Mouse (Mus musculus) gastrocnemius, postnatal 14 days (tissue): ENCODE measurements around the gene Rassf3. TPM values are rescaled to one million over a fixed set of nuclear protein-coding genes. Genes with fewer than 3 reads are reported as not detected.
A peak's percentile ranks its signal among the peaks of the same experiment; 100 is the strongest.

Experiments used
- DNase-seq: peaks from one replicate; pipeline ENCODE4 v3.0.0; 2021; ENCODE audit warnings: mixed read lengths
- intact Hi-C: fragments of 180-260 bp; cut with DNase I; formaldehyde crosslinking; loops from one replicate; pipeline ENCODE4 v1.15.1; 2025; ENCODE audit warnings: low total_unique reads
- total RNA-seq, 2 experiments: library from RNA; stranded (reverse); gene quantifications; 2 replicates each; pipeline ENCODE4 v1.2.3; 2021

The Rassf3 gene
- total RNA-seq, 2 experiments from 2014 or later: 40.2 to 42.2 TPM

DNA sequence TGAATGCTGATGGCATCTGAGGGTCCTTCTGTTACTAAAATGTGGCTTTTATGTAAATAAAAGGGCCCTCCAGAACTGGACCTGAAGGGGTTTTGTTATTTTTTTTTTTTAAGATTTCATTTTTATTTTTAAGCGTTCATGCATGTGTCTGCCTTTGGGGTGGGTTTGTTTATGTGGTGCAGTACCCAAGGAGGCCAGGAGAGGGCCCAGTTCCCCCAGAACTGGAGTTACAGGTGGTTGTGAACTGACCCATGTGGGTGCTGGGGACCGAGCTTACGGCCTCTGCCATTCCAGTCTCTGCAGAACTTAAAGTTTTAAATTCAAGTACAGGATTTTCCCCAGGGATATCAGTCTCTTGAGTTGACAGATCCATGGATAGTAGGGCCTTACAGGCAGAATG, 96.8 kb downstream of the Rassf3 start:
- no peak for DNase-seq
- intact Hi-C loops: no loop called here

DNA sequence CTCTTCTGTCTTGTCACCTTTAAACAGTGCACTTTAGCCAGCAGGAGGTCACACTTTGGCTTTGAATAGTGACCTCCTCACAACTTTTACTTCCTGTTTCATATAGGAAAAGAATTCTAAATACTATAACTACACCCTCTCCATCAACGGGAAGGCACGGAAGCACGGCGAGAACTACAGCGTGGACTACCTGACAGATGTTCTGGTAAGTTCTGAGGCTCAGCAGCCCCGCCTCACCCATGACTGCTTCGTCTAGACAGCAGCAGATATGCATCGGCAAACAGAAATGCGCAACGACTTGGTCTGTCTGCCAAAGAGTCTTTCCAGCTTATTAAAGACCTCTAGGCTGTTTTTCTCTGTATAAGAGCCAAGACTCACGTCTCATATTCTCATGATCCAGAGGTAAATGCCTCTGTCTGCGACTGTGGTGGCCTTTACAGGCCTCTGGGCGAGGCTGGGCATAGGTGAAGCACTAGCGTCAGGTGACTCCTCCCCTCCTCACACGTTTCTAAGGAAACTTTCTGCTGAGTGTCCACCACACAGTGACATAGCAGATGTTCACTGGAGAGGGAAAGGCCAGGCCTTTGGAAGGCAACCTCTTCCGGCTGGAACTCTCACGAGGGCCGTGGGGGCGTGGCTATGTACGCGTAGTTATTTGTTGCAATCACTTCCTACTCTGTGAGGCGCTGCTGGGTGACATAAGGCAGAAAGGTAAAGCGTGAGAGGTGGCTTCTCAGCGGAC, 99.4 kb downstream of the Rassf3 start:
- peak; percentile 1 for DNase-seq
- intact Hi-C loops: no loop called here

DNA sequence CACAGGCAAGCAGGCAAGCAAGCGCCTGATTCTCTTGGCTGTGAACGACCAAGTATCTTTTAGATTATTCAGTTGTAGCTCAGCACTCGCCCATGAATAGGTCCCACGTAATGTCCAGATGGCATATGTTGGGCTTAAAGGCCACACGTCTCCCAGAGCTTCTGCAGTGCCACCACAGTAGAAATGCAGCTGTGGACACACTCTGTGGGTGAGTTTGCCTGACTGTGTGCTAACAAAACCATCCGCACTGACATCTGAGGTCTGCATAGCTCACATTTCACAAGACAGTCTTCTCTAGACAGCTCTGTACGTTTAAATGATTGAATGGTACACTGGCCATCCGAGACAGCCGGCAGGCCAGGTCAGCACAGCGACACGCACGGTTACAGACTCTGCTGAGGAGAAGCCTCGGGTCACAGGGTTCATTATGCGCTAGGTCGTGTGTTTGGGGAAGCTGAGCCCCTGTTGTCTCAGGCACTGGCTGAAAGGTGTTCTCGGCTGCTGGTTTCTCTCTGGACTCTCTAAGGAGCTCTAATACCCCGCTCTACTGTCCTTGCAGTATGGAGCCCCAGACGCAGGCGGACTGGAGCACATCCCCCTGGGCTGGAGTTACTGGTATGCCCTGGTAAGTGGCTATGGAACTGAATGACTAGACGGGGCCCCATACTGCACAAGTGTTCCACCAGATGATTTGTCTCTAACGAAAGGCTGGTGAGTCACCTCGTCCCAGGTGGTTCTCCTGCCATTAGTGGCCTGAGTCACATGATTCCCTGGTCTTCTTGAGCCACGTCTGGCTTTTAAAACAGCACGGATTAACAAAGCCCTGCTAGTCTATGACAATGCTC, 100.3 kb downstream of the Rassf3 start:
- intact Hi-C loops: no loop called here
- peak; percentile 1 for DNase-seq

DNA sequence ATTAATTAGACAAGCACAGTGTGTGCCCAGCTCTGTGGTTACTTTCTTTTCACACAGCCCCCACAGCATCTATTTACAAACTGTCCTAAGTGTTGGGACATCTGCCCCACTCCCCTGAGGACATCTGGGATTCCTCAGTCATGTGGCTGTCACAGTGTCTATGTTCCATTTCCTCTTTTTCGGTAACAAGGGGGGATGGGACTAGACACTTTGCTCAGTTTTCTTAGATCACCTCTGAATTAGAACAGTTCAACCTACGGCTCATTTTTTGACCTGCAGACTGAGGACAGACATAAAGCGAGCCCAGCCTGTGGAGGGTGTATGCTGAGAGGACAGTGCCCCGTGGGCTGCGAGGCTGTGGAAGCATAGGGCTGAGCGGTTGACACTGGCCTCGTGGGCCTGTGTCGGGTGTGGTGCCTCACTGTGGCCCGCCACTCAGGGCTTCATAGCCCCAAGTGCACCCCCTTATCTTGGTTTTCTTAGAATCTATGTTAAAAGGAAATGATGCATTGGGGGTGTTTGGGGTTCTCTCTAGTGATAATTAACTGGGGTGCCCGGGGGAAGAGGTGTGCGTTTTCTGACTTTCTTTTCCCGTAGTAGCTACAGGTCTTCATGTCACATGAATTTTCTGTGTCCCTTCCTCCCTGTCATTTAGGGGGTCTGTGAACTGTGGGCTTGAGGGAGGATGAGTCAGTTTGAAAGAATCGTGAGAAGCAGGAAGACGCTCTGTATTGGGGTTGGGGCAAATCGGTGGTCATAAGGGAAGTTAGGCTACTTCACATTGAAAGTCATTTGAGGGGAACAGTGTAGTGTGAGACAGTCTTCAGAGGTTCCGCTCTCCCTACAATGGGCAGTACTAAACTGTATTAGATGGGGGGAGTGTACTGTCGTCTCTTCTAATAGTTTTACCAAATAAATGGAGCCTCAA, 101.2 kb downstream of the Rassf3 start:
- intact Hi-C loops: no loop called here
- peak; percentile 4 for DNase-seq

DNA sequence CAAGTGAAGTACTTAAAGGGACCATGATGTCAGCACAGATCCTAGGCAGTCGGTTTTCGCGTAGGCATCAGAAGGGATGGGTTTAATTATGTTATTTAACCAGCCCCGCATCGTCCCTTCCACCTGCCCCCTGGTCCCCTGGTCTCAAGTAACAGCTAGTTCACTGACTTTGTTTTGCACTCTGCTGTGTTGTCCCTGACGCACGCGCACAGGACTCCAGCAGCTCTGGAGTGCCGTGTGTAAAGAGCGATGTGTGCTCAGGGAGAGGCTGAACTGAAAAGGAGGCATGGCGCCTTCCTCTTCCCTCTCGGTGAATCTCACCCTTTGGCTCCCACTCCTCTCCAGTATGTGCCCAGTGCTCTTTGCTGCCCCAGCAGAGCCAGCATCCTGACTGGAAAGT, 102.1 kb downstream of the Rassf3 start:
- intact Hi-C loops: no loop called here
- DNase-seq: peak; percentile 2

DNA sequence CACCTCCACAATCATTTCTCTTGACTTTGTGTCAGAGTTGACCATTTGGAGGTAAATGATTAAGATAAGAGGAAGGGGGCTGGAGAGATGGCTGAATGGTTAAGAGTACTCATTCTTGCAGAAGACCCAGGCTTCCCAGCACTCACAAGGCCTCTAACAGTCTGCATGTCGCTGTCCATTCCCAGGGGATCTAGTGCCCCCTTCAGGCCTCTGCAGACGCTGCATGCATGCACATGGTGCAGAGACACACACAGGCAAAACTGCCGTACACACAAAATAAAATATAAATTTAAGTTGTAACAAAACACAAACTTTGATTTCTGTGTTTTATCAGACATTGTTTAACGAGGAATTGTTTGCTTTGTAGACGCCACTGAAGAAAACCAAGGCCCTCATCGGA, 105.4 kb downstream of the Rassf3 start:
- DNase-seq: no peak
- intact Hi-C loops: no loop called here

DNA sequence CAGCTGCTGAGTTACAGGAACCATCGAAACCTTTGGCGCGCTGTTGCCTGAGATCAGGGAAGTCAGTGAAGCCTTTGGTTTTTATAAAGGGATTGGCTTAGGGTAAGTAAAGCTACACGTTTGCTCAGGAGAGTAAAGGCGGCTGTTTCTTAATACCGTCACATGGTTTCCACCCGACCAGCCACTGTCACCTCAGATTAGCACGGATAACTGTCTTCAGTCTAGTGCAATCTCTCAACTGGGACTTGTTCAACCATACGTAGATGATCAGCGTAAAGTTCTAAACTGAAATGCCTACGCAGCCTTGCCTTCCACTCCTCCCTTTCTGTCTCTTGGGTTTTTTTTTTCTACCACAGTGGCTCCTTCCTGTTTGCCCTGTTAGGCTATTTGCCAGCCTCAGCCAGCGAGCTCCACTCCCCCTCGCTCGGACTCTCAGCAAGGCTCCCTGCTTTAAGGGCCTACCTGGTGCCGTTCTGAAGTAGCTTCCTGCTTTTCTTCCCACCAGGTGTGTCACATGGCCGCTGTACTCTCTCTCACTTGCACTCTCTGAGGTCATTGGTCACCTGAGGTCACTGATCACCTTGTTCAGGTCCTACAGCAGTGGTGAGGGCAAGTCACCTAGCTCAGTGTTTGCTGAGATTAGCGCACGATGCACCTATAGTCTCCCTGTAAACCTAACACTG, 107.2 kb downstream of the Rassf3 start:
- intact Hi-C loops: no loop called here
- DNase-seq: no peak

DNA sequence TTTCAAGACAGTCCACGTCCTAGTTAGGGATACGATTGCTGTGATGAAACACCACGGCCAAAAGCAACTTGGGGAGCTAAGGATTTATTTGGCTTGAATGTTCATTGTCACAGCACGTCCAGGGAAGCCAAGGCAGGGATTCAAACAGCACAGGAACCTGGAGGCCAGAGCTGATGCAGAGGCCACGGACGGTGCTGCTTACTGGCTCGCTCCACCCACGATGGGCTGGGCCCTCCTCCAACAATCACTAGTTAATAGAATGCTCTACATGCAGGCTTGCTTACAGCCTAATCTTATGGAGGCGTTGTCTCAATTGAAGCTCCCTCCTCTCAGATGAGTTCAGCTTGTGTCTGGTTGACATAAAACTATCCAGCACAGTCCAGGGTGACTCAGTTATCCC, 108.4 kb downstream of the Rassf3 start:
- intact Hi-C loops: no loop called here

DNA sequence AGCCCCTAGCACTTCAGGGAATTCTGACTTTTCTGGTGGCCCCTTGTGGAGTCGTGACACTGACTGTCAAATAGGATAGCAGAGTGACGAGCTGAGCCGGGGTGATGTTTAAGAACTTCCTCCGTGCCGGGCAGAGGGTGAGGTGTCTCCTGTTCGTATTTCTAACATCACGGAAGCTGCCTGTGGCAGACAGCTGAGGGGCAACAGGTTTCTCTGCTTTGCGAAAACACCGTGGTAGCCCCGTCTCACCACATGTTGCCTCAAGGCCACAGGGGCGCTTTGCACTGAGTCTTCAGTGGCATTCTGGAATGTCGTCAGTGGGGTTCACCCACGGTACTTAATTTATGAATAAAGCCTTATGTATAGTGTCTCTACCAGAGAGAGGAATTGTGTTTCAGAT, 108.9 kb downstream of the Rassf3 start:
- no peak for DNase-seq
- intact Hi-C loops: no loop called here

More for the DNA sequence above, 108.4 kb downstream of the Rassf3 start:
- DNase-seq: no peak

DNA sequence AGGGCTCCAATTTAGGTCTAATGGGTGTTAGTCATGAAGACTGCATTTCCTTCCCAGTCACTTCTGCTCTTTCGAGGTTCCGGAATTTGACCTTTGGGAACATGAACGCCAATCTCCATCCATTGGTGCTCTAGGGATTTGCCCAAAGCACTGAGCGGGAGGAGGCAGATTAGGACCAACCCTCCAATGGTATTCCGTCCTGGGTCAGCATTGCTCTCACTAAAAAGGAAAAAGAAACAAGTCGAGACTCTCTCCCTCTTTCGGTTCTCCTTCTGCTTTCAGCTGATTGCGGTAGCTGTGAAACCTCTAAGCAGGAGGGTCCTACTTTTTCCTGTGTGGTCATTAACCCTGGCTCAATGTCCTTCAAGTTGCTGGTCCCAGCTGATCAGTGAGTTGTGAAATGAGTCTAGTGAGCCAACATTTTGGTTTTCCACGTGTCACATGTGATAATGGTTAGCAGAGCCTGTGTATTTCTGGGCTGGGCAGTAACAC, 110.3 kb downstream of the Rassf3 start:
- intact Hi-C loops: no loop called here
- DNase-seq: no peak

DNA sequence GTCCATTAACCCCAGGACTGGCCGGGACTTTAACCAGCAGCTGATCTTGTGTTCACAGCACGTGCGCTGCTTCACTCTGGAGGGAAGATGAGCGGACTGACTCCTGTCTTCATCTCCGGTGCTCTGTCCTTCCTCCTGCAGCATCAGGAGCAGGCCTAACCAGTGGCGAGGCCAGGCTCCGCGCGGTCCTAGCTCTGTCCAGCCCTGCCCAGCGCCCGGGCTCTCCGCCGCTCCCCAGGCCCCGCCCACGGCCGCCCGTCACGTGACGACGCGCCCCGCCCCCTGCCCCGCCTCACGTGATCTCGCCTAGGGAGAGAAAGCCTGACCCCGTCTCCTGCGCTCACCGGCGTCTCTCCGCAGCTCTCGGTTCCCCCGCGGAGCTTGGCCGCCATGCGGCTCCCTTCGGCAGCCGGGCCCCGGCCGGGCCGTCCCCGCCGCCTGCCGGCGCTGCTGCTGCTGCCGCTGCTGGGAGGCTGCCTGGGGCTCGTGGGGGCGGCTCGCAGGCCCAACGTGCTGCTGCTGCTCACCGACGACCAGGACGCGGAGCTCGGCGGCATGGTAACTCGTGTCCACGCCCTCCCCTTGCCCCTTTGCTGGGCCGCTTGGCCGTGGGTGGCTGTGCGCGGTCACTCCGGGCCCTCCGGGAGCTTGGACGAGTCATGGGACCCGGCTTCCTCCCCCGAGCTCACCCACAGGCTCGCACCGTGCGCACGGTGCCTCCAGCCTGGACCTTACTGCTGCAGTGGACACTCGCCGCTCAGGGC, 111.2 kb downstream of the Rassf3 start, which contains the start of gene Gns:
TSS of gene Gns (plus strand) at position 290 of the 764 bp plus-strand sequence.
- intact Hi-C loops: no loop called here
- peak; percentile 92 for DNase-seq

DNA sequence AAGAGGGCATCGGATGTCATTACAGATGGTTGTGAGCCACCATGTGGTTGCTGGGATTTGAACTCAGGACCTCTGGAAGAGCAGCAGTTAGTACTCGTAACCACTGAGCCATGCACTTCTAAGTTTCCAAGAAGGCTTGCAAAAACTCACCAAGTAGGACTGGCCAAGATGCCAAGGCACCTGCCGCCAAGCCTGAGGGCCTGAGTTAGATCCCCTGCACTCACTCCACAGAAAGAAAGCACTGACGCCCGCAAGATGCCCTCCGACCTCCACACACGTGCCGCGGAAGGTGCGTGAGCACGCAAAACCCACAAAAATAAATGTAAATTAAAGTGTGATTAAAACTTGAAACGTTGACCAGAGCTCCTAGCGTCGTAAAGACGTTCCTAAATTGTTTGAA, 111.8 kb downstream of the Rassf3 start:
- intact Hi-C loops: no loop called here
- no peak for DNase-seq

DNA sequence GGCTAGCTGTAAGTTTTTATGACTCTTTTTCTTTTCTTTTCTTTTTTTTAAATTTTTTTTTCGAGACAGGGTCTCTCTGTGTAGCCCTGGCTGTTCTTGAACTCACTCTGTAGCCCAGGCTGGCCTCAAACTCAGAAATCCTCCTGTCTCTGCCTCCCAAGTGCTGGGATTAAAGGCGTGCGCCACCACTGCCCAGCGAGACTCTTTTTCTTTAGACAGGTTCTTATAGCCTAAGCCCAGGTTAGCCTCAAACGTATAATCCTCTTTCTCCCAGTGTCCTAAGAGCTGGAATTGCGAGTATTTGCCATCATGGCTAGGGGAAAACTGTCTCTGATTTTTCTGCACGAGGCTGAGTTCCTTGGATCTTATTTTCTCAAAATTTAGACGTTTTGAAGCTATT, 112.9 kb downstream of the Rassf3 start:
- DNase-seq: no peak
- intact Hi-C loops: no loop called here

DNA sequence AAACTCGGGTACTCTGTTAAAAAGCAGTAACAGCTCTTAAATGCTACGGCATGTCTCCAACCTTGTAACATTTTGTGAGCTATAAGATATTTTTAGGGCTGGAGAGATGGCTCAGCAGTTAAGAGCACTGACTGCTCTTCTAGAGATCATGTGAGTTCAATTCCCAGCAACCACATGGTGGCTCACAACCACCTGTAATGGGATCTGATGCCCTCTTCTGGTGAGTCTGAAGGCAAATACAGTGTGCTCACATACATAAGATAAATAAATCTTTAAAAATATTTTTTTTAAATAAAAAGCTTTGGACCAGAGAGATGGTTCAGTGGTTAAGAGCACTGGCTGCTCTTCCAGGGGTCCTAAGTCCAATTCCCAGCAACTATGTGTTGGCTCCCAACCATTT, 115.8 kb downstream of the Rassf3 start:
- DNase-seq: no peak
- intact Hi-C loops: no loop called here

Other genes with a start within 250 kb of the Rassf3 start
- gene Tbc1d30, start 125.1 kb downstream of the Rassf3 start, total RNA-seq: under 1 TPM; 0.31 to 0.84 TPM
- gene Gns, start 111.3 kb downstream of the Rassf3 start, total RNA-seq: 10 to 100 TPM; 35.4 to 36.9 TPM
- gene Tbk1, start 110.4 kb upstream of the Rassf3 start, total RNA-seq: 10 to 100 TPM; 11.0 to 11.5 TPM
- gene Xpot, start 150.0 kb upstream of the Rassf3 start, total RNA-seq: 10 to 100 TPM; 20.3 to 28.2 TPM
- gene D930020B18Rik, start 165.2 kb upstream of the Rassf3 start, total RNA-seq: not detected